In the genomic region with DNA sequence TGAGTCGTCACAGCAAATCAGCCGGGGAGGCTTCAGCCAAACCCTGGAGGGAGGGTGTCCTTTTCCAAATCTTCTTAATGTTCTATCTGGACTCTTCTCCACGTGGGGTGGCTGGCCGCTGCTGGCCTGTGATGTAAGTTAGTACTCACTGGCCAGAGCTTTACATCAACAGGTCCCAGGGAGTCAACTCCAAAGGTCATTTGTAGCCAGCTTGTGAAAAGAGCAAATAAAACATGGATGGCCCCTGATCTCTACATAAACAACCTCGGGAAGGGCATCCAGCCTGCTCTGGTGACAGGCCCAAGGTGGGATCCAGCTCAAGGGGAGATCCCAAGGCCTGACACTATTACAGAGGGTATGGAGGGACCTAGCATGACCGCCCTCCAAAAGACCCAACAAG, we compare ENCODE assay signal across 24 mouse cellular contexts. TPM values are rescaled to one million over a fixed set of nuclear protein-coding genes. Genes with fewer than 3 reads are reported as not detected.
A peak's percentile ranks its signal among the peaks of the same experiment; 100 is the strongest.
DNase-seq lines count a peak whose midpoint lies in the region; ATAC-seq and TF ChIP-seq lines count a peak whose summit lies in the region.
"Had no signal": no experiment of that assay in that cellular context is flagged by ENCODE, and none has a peak within 500 bp of the region (broad histone marks: within the 10 kb centered on the region; RNA-seq: fewer than 3 reads in every experiment).

No protein-coding gene starts in this region.

- no peaks in the 10 kb centered on the region for H3K36me3 ChIP-seq in liver, adult 2 months (ENCODE audit: control insufficient read depth, insufficient read depth, low read length)
- H3K36me3 ChIP-seq in liver, embryonic 14.5 days (replicated peaks; ENCODE audit: control insufficient read depth, insufficient read depth, low read depth): no peaks in the 10 kb centered on the region
- no peaks in the 10 kb centered on the region for H3K36me3 ChIP-seq in forebrain, embryonic 10.5 days (replicated peaks)
- H3K36me3 ChIP-seq: embryonic facial prominence, embryonic 10.5 days; G1E; heart, embryonic 13.5 days had no signal

- ATAC-seq in liver, embryonic 14.5 days (ENCODE audit: insufficient read depth): peak; percentile 66
- ATAC-seq: CD4-positive, CD25-positive, alpha-beta regulatory T cell, adult 4 months; forebrain, embryonic 14.5 days had no signal

- 24% methylated on average over 6 of the region's 6 CpGs for WGBS in liver, adult 2 months
- WGBS in liver, embryonic 14.5 days (ENCODE audit: insufficient replicate concordance): 60% methylated on average over 6 of the region's 6 CpGs
- 86% methylated on average over 6 of the region's 6 CpGs for WGBS in forebrain, embryonic 10.5 days

- no peak overlapping the region for H3K9ac ChIP-seq in liver, adult 2 months (ENCODE audit: low read depth, low read length)
- no peak overlapping the region for H3K9ac ChIP-seq in liver, embryonic 14.5 days (replicated peaks)
- H3K9ac ChIP-seq: heart, embryonic 13.5 days; hindbrain, embryonic 14.5 days had no signal

- no peak overlapping the region for H3K4me2 ChIP-seq in liver, embryonic 14.5 days (ENCODE audit: low read depth)
- H3K4me2 ChIP-seq: heart, embryonic 13.5 days; hindbrain, embryonic 14.5 days had no signal

- intact Hi-C loops in gastrocnemius, postnatal 36 days (cut with DNase I): no loop called here

- no peaks in the 10 kb centered on the region for H3K9me3 ChIP-seq in liver, embryonic 14.5 days (ENCODE audit: control insufficient read depth, low read length)
- peaks cover 1% of the 10 kb centered on the region; the same call in 1 of the 2 replicates for H3K9me3 ChIP-seq in forebrain, embryonic 10.5 days
- H3K9me3 ChIP-seq: G1E had no signal

- no peak for TF ChIP-seq EP300 in liver, embryonic 14.5 days (IDR thresholded peaks at IDR 0.05; ENCODE audit: low read depth)

- H3K27me3 ChIP-seq in liver, adult 2 months (ENCODE audit: control insufficient read depth, insufficient read depth, low read length): no peaks in the 10 kb centered on the region
- H3K27me3 ChIP-seq in liver, embryonic 14.5 days (ENCODE audit: control insufficient read depth, insufficient read depth, low read length): no peaks in the 10 kb centered on the region
- H3K27me3 ChIP-seq in forebrain, embryonic 10.5 days (ENCODE audit: poor library complexity, severe bottlenecking): no peaks in the 10 kb centered on the region
- H3K27me3 ChIP-seq: heart, embryonic 13.5 days had no signal

- H3K79me2 ChIP-seq in liver, adult 2 months (ENCODE audit: control insufficient read depth, insufficient read depth, low read length): no peaks in the 10 kb centered on the region

- no peaks in the 10 kb centered on the region for H3K4me1 ChIP-seq in liver, adult 2 months (ENCODE audit: control insufficient read depth, insufficient read depth, low read length)
- peaks cover 0 to 5% of the 10 kb centered on the region in 2 experiments; a peak in 2 of 4 replicates for H3K4me1 ChIP-seq in liver, embryonic 14.5 days (replicated peaks; ENCODE audit: control insufficient read depth in 2 of 2, insufficient read depth in 2 of 2, low read length in 1 of 2)
- no peaks in the 10 kb centered on the region for H3K4me1 ChIP-seq in forebrain, embryonic 10.5 days
- H3K4me1 ChIP-seq: embryonic facial prominence, embryonic 10.5 days; heart, embryonic 13.5 days had no signal

- H3K27ac ChIP-seq in liver, adult 2 months (replicated peaks; ENCODE audit: insufficient read depth, low read depth, low read length): peak overlapping the region; percentile 24
- 0 out of 2 replicates have a peak overlapping the region, but pooled peaks have one; percentile 20 for H3K27ac ChIP-seq in liver, embryonic 14.5 days
- H3K27ac ChIP-seq in forebrain, embryonic 10.5 days: no peak overlapping the region
- H3K27ac ChIP-seq: embryonic facial prominence, embryonic 10.5 days; gastrocnemius, adult 2 months; heart, embryonic 13.5 days; hindbrain, embryonic 14.5 days had no signal

- no peak for TF ChIP-seq POLR2A in liver, adult 2 months (IDR thresholded peaks at IDR 0.05; ENCODE audit: extremely low read depth, insufficient read depth, low read length)

- TF ChIP-seq CTCF in liver, adult 2 months (IDR thresholded peaks at IDR 0.05; ENCODE audit: low read depth, low read length): no peak
- TF ChIP-seq CTCF in liver, embryonic 14.5 days (IDR thresholded peaks at IDR 0.05; ENCODE audit: low read depth): no peak

- H3K4me3 ChIP-seq in liver, adult 2 months (ENCODE audit: insufficient read depth, low read depth, low read length): no peak overlapping the region
- no peak overlapping the region for H3K4me3 ChIP-seq in liver, embryonic 14.5 days (ENCODE audit: insufficient read depth in 1 of 2, low read depth in 2 of 2, low read length in 2 of 2)
- H3K4me3 ChIP-seq in forebrain, embryonic 10.5 days: no peak overlapping the region
- H3K4me3 ChIP-seq: embryonic facial prominence, embryonic 10.5 days; gastrocnemius, adult 2 months; heart, embryonic 13.5 days had no signal

- peak; percentile 21 for DNase-seq in NIH3T3 (ENCODE audit: low read depth)
- DNase-seq in liver, adult 2 months (ENCODE audit: extremely low read depth, low read depth, low spot score): peak; percentile 96
- DNase-seq in liver, embryonic 14.5 days (ENCODE audit: low read depth in 3 of 3, low spot score in 3 of 3): peak; percentile 23 to 39 (median 33)
- DNase-seq in yolk sac, embryonic 10.5 days (ENCODE audit: low spot score): peak; percentile 80
- no peak for DNase-seq in forebrain, embryonic 10.5 days (ENCODE audit: extremely low spot score, low spot score)
- no peak for DNase-seq in gastrocnemius, postnatal 36 days
- DNase-seq in spleen, adult 12 weeks (ENCODE audit: low spot score): no peak
- DNase-seq: adrenal gland, postnatal 14 days; B cell, adult 2 months; cerebellum, adult 2 months; cerebellum, postnatal 10 days; gastrocnemius, adult 2 months; gastrocnemius, postnatal 25 days; heart, adult 11 months; heart, postnatal 36 days had no signal

RNA-seq across cellular contexts. Expression of a gene that starts 19.8 kb away (rescaled TPM):
- total RNA-seq in liver, adult 2 months (2014; rRNA removed): 64.2 and 98.4 TPM in 2 replicates
- polyA plus RNA-seq in liver, adult 2 months (2012; rRNA removed): 94.1 and 134 TPM in 2 replicates
- 19.2 and 24.6 TPM in 2 replicates for polyA plus RNA-seq in liver, embryonic 14.5 days (2012; rRNA removed)
- polyA plus RNA-seq in liver, embryonic 14.5 days (2014; fragmentation: Nextera tagmentation; extraction: Ambion mirVana): 15.7 and 20.8 TPM in 2 replicates
- 48.4 and 49.3 TPM in 2 replicates for polyA plus RNA-seq in forebrain, embryonic 10.5 days (2016; fragmentation: Nextera tagmentation; extraction: Ambion mirVana)
- total RNA-seq in gastrocnemius, postnatal 36 days (2021): not detected
- polyA plus RNA-seq: G1E had no signal

RNA-seq across cellular contexts. Expression of a gene that starts 37.7 kb away (rescaled TPM):
- 818 and 1,110 TPM in 2 replicates for total RNA-seq in liver, adult 2 months (2014; rRNA removed)
- polyA plus RNA-seq in liver, adult 2 months (2012; rRNA removed): 406 and 415 TPM in 2 replicates
- 0.65 and 0.86 TPM in 2 replicates for polyA plus RNA-seq in liver, embryonic 14.5 days (2012; rRNA removed)
- 1.5 and 2.3 TPM in 2 replicates for polyA plus RNA-seq in liver, embryonic 14.5 days (2014; fragmentation: Nextera tagmentation; extraction: Ambion mirVana)
- polyA plus RNA-seq in forebrain, embryonic 10.5 days (2016; fragmentation: Nextera tagmentation; extraction: Ambion mirVana): not detected in 2 replicates
- total RNA-seq in gastrocnemius, postnatal 36 days (2021): not detected
- total RNA-seq: adrenal gland, adult 18-20 months; G1E; gastrocnemius, adult 2 months; gastrocnemius, postnatal 25 days; heart, postnatal 36 days had no signal
- polyA plus RNA-seq: CD4-positive, CD25-positive, alpha-beta regulatory T cell, adult 4 months; embryonic facial prominence, embryonic 10.5 days; embryonic facial prominence, embryonic 14.5 days; forebrain, embryonic 14.5 days; G1E; heart, embryonic 13.5 days; heart, postnatal 0 days; hindbrain, embryonic 14.5 days had no signal

Comparison
In these comparisons a context has a peak if more than half of its experiments do, and no peak if none do; other contexts are left out.
1. RNA of a gene that starts 37.7 kb away (polyA plus RNA-seq): 406 to 415 TPM in liver, adult 2 months; 0.65 to 2.3 TPM in liver, embryonic 14.5 days and not detected in forebrain, embryonic 10.5 days; every median in the first group is over 100 times any median in the second.
2. DNase-seq: peak in NIH3T3 (single experiment), liver, adult 2 months (single experiment), liver, embryonic 14.5 days (3 of 3) and yolk sac, embryonic 10.5 days (single experiment); none in forebrain, embryonic 10.5 days (single experiment), gastrocnemius, postnatal 36 days (0 of 2) and spleen, adult 12 weeks (single experiment).